Mouse (Mus musculus) kidney, adult 2 months (tissue): ENCODE measurements around the gene Ttll4.

ENCODE experiments used
- CTCF ChIP-seq: fragments of 200-500 bp; conservative IDR thresholded peaks from 2 replicates; pipeline ENCODE4 v1.5.1; 2011; ENCODE audit warnings: low read depth, mild to moderate bottlenecking, control low read depth, low read length, moderate library complexity, mixed read lengths; ENCODE audit not compliant: insufficient read depth, insufficient read length
- POLR2A ChIP-seq: fragments of 200-500 bp; IDR thresholded peaks from one replicate; pipeline ENCODE4 v1.6.1; 2011; ENCODE audit warnings: low read depth, low read length, control low read depth

GRCm38 (mm10) chr1:74747335-74747734 lies 85.8 kb downstream of the Ttll4 start:
- TF ChIP-seq CTCF (no peak), POLR2A (no peak)
